Mouse (Mus musculus) right cerebral cortex, postnatal 10 days (tissue): Measurements from ENCODE around the gene 4933425L06Rik.

Source experiments
- DNase-seq, 2 experiments: peaks; one replicate each; pipeline ENCODE4 v3.0.0; 2021; ENCODE audit warnings: low spot score in 2 of 2

4933425L06Rik gene

GRCm38 (mm10) chr13:105132776-105133175, 50.9 kb downstream of the 4933425L06Rik start:
- DNase-seq, result no peak

GRCm38 (mm10) chr13:105134397-105134796, 52.5 kb downstream of the 4933425L06Rik start:
- no peak for DNase-seq

- no peak for DNase-seq
These were observed 58.0 kb downstream of the 4933425L06Rik start for GRCm38 (mm10) chr13:105139881-105140280.

- DNase-seq, result no peak
These were observed 64.9 kb downstream of the 4933425L06Rik start for GRCm38 (mm10) chr13:105146827-105147226.

- no peak for DNase-seq
These were observed 66.0 kb downstream of the 4933425L06Rik start for GRCm38 (mm10) chr13:105147795-105148418.

GRCm38 (mm10) chr13:105150006-105150405, 68.1 kb downstream of the 4933425L06Rik start:
- DNase-seq, result no peak

- DNase-seq, result peak; percentile 34 to 45
These were observed 72.0 kb downstream of the 4933425L06Rik start for GRCm38 (mm10) chr13:105153955-105154354.

- DNase-seq, result no peak
These were observed 83.5 kb downstream of the 4933425L06Rik start for GRCm38 (mm10) chr13:105165441-105165840.
